Mouse (Mus musculus): Measurements from ENCODE around the gene Zfp771. TPM values are rescaled to one million over a fixed set of nuclear protein-coding genes. Genes with fewer than 3 reads are reported as not detected.

The Zfp771 gene
- 41.0 and 48.4 TPM in 2 replicates for polyA plus RNA-seq (2012; rRNA removed)

GRCm38 (mm10) chr7:127243870-127244657, at the start of gene Zfp771:
Gene Zfp771 (plus strand): TSS chr7:127244274.
- H3K36me3 ChIP-seq (ENCODE audit: control insufficient read depth, insufficient read depth, low read length), result no peaks in the 10 kb centered on the region
- peak within 1 kb of the TSS; percentile 83 for H3K4me3 ChIP-seq (ENCODE audit: control insufficient read depth, low read depth, low read length)
- H3K27ac ChIP-seq (ENCODE audit: control insufficient read depth, insufficient read depth, low read depth, low read length), result peak within 1 kb of the TSS; percentile 90
- TF ChIP-seq POLR2A (IDR thresholded peaks at IDR 0.05; ENCODE audit: control insufficient read depth, low read depth, low read length) (peak; percentile 79), CTCF (IDR thresholded peaks at IDR 0.05; ENCODE audit: control insufficient read depth, insufficient read depth, insufficient replicate concordance, low read depth, low read length) (no peak)
- peaks cover 11% of the 10 kb centered on the region for H3K4me1 ChIP-seq (ENCODE audit: control insufficient read depth, insufficient read depth, low read length)
- H3K27me3 ChIP-seq (ENCODE audit: control insufficient read depth, insufficient read depth, low read length), result no peaks in the 10 kb centered on the region

- peaks cover 10% of the 10 kb centered on the region for H3K4me1 ChIP-seq (ENCODE audit: control insufficient read depth, insufficient read depth, low read length)
- no peaks in the 10 kb centered on the region for H3K27me3 ChIP-seq (ENCODE audit: control insufficient read depth, insufficient read depth, low read length)
- H3K4me3 ChIP-seq (ENCODE audit: control insufficient read depth, low read depth, low read length), result peak overlapping the region; percentile 0
- TF ChIP-seq CTCF (IDR thresholded peaks at IDR 0.05; ENCODE audit: control insufficient read depth, insufficient read depth, insufficient replicate concordance, low read depth, low read length) (no peak), POLR2A (IDR thresholded peaks at IDR 0.05; ENCODE audit: control insufficient read depth, low read depth, low read length) (no peak)
- H3K27ac ChIP-seq (ENCODE audit: control insufficient read depth, insufficient read depth, low read depth, low read length), result no peak overlapping the region
- peaks cover 4% of the 10 kb centered on the region; the same call in 1 of the 2 replicates for H3K36me3 ChIP-seq (ENCODE audit: control insufficient read depth, insufficient read depth, low read length)
Observed at GRCm38 (mm10) chr7:127194633-127195029, 49.4 kb upstream of the Zfp771 start.

GRCm38 (mm10) chr7:127195544-127196295, 48.4 kb upstream of the Zfp771 start, which contains the start of gene Cd2bp2:
Gene Cd2bp2 (minus strand): TSS chr7:127196050.
- TF ChIP-seq CTCF (IDR thresholded peaks at IDR 0.05; ENCODE audit: control insufficient read depth, insufficient read depth, insufficient replicate concordance, low read depth, low read length) (peak; percentile 12; the same call in 1 of the 2 replicates), POLR2A (IDR thresholded peaks at IDR 0.05; ENCODE audit: control insufficient read depth, low read depth, low read length) (peak; percentile 53; the same call in 1 of the 2 replicates)
- H3K27ac ChIP-seq (ENCODE audit: control insufficient read depth, insufficient read depth, low read depth, low read length), result peak within 1 kb of the TSS; percentile 95
- no peaks in the 10 kb centered on the region for H3K27me3 ChIP-seq (ENCODE audit: control insufficient read depth, insufficient read depth, low read length)
- peaks cover 10% of the 10 kb centered on the region for H3K4me1 ChIP-seq (ENCODE audit: control insufficient read depth, insufficient read depth, low read length)
- H3K36me3 ChIP-seq (ENCODE audit: control insufficient read depth, insufficient read depth, low read length), result peaks cover 4% of the 10 kb centered on the region; the same call in 1 of the 2 replicates
- H3K4me3 ChIP-seq (ENCODE audit: control insufficient read depth, low read depth, low read length), result peak within 1 kb of the TSS; percentile 96

GRCm38 (mm10) chr7:127196484-127196883, 47.6 kb upstream of the Zfp771 start:
- Histone ChIP-seq H3K27ac (ENCODE audit: control insufficient read depth, insufficient read depth, low read depth, low read length) (peak overlapping the region; percentile 78), H3K36me3 (ENCODE audit: control insufficient read depth, insufficient read depth, low read length) (peaks cover 4% of the 10 kb centered on the region; the same call in 1 of the 2 replicates), H3K4me3 (ENCODE audit: control insufficient read depth, low read depth, low read length) (peak overlapping the region; percentile 96), H3K4me1 (ENCODE audit: control insufficient read depth, insufficient read depth, low read length) (peaks cover 10% of the 10 kb centered on the region), H3K27me3 (ENCODE audit: control insufficient read depth, insufficient read depth, low read length) (no peaks in the 10 kb centered on the region)
- no peak for TF ChIP-seq CTCF (IDR thresholded peaks at IDR 0.05; ENCODE audit: control insufficient read depth, insufficient read depth, insufficient replicate concordance, low read depth, low read length)

- H3K36me3 ChIP-seq (ENCODE audit: control insufficient read depth, insufficient read depth, low read length), result no peaks in the 10 kb centered on the region
- H3K4me3 ChIP-seq (ENCODE audit: control insufficient read depth, low read depth, low read length), result no peak overlapping the region
- no peaks in the 10 kb centered on the region for H3K27me3 ChIP-seq (ENCODE audit: control insufficient read depth, insufficient read depth, low read length)
- TF ChIP-seq CTCF (IDR thresholded peaks at IDR 0.05; ENCODE audit: control insufficient read depth, insufficient read depth, insufficient replicate concordance, low read depth, low read length) (no peak), POLR2A (IDR thresholded peaks at IDR 0.05; ENCODE audit: control insufficient read depth, low read depth, low read length) (no peak)
- H3K27ac ChIP-seq (ENCODE audit: control insufficient read depth, insufficient read depth, low read depth, low read length), result no peak overlapping the region
- peaks cover 11% of the 10 kb centered on the region for H3K4me1 ChIP-seq (ENCODE audit: control insufficient read depth, insufficient read depth, low read length)
Observed at GRCm38 (mm10) chr7:127206606-127207005, 37.5 kb upstream of the Zfp771 start.

GRCm38 (mm10) chr7:127207374-127208294, 36.4 kb upstream of the Zfp771 start:
- no peak for TF ChIP-seq POLR2A (IDR thresholded peaks at IDR 0.05; ENCODE audit: control insufficient read depth, low read depth, low read length)
- TF ChIP-seq CTCF (IDR thresholded peaks at IDR 0.05; ENCODE audit: control insufficient read depth, insufficient read depth, insufficient replicate concordance, low read depth, low read length), result no peak
- Histone ChIP-seq H3K4me3 (ENCODE audit: control insufficient read depth, low read depth, low read length) (peak overlapping the region; percentile 73), H3K27me3 (ENCODE audit: control insufficient read depth, insufficient read depth, low read length) (no peaks in the 10 kb centered on the region), H3K27ac (ENCODE audit: control insufficient read depth, insufficient read depth, low read depth, low read length) (0 out of 2 replicates have a peak overlapping the region, but pooled peaks have one; percentile 8), H3K36me3 (ENCODE audit: control insufficient read depth, insufficient read depth, low read length) (no peaks in the 10 kb centered on the region), H3K4me1 (ENCODE audit: control insufficient read depth, insufficient read depth, low read length) (peaks cover 11% of the 10 kb centered on the region)
